Mouse (Mus musculus) telencephalon, adult 2 months (tissue): ENCODE measurements around the gene Tango2.

Experiments used
- DNase-seq: peaks from one replicate; pipeline ENCODE4 v3.0.0-alpha.2; 2011; ENCODE audit warnings: low read depth, low spot score

The Tango2 gene

GRCm38 (mm10) chr16:18347931-18348600 is at the start of gene Tango2, which contains the start of gene Arvcf:
Tango2 (minus strand) TSS chr16:18348103.
Arvcf (plus strand) TSS chr16:18348182.
- DNase-seq, result peak; percentile 94

GRCm38 (mm10) chr16:18396791-18397621 is 49.1 kb upstream of the Tango2 start:
- no peak for DNase-seq

- no peak for DNase-seq
Measured at GRCm38 (mm10) chr16:18396201-18396600, 48.3 kb upstream of the Tango2 start.

- DNase-seq, result no peak
Measured at GRCm38 (mm10) chr16:18395620-18396036, 47.7 kb upstream of the Tango2 start.

GRCm38 (mm10) chr16:18394777-18395619 is 47.1 kb upstream of the Tango2 start:
- DNase-seq, result no peak

- no peak for DNase-seq
Measured at GRCm38 (mm10) chr16:18394056-18394455, 46.2 kb upstream of the Tango2 start.

- no peak for DNase-seq
Measured at GRCm38 (mm10) chr16:18393595-18393994, 45.7 kb upstream of the Tango2 start.

- no peak for DNase-seq
Measured at GRCm38 (mm10) chr16:18392469-18393426, 44.8 kb upstream of the Tango2 start.

- DNase-seq, result no peak
Measured at GRCm38 (mm10) chr16:18391728-18392127, 43.8 kb upstream of the Tango2 start.

- DNase-seq, result no peak
Measured at GRCm38 (mm10) chr16:18391127-18391526, 43.2 kb upstream of the Tango2 start.

- no peak for DNase-seq
Measured at GRCm38 (mm10) chr16:18390399-18390798, 42.5 kb upstream of the Tango2 start.

GRCm38 (mm10) chr16:18388583-18389435 is 40.9 kb upstream of the Tango2 start:
- DNase-seq, result no peak

GRCm38 (mm10) chr16:18387704-18388582 is 40.0 kb upstream of the Tango2 start:
- no peak for DNase-seq

GRCm38 (mm10) chr16:18386972-18387371 is 39.1 kb upstream of the Tango2 start:
- DNase-seq, result no peak

GRCm38 (mm10) chr16:18386451-18386850 is 38.5 kb upstream of the Tango2 start:
- no peak for DNase-seq

- no peak for DNase-seq
Measured at GRCm38 (mm10) chr16:18385411-18385810, 37.5 kb upstream of the Tango2 start.

- no peak for DNase-seq
Measured at GRCm38 (mm10) chr16:18384659-18385058, 36.8 kb upstream of the Tango2 start.

- DNase-seq, result no peak
Measured at GRCm38 (mm10) chr16:18384211-18384610, 36.3 kb upstream of the Tango2 start.

GRCm38 (mm10) chr16:18383756-18384155 is 35.9 kb upstream of the Tango2 start:
- DNase-seq, result no peak
